In genomic region chr13:94560011-94560410, GRCm38 (mm10) we compare ENCODE assay signal across 9 mouse cellular contexts.
A peak's percentile ranks its signal among the peaks of the same experiment; 100 is the strongest.
DNase-seq lines count a peak whose midpoint lies in the region; ATAC-seq and TF ChIP-seq lines count a peak whose summit lies in the region.
"Had no signal": no experiment of that assay in that cellular context is flagged by ENCODE, and none has a peak within 500 bp of the region (broad histone marks: within the 10 kb centered on the region; RNA-seq: fewer than 3 reads in every experiment).

No protein-coding gene starts in this region.

- no peaks in the 10 kb centered on the region for H3K79me3 ChIP-seq in C2C12 (ENCODE audit: low read depth)

- no peaks in the 10 kb centered on the region for H3K9me3 ChIP-seq in intestine, postnatal 0 days (ENCODE audit: control insufficient read depth)
- H3K9me3 ChIP-seq in neural tube, embryonic 11.5 days (ENCODE audit: control insufficient read depth, low read length), result no peaks in the 10 kb centered on the region

- 2% methylated on average over 3 of the region's 3 CpGs for WGBS in intestine, postnatal 0 days
- under 1% methylated on average over 3 of the region's 3 CpGs for WGBS in neural tube, embryonic 11.5 days

- H3ac ChIP-seq in C2C12 (ENCODE audit: control insufficient read depth, insufficient read length, low read depth), result no peak overlapping the region

- H3K27ac ChIP-seq in cortical plate, adult 2 months (ENCODE audit: insufficient read depth, low read length), result no peak overlapping the region
- H3K27ac ChIP-seq in intestine, postnatal 0 days (ENCODE audit: low read depth, low read length), result no peak overlapping the region
- H3K27ac ChIP-seq in neural tube, embryonic 11.5 days (ENCODE audit: low read depth, low read length), result no peak overlapping the region

- H3K79me2 ChIP-seq in C2C12 (ENCODE audit: control insufficient read depth, insufficient read depth), result no peaks in the 10 kb centered on the region

- H3K27me3 ChIP-seq in C2C12 (ENCODE audit: control insufficient read depth, insufficient read depth, insufficient read length), result no peaks in the 10 kb centered on the region
- no peaks in the 10 kb centered on the region for H3K27me3 ChIP-seq in intestine, postnatal 0 days (replicated peaks; ENCODE audit: control insufficient read depth, insufficient read depth, low read length)
- H3K27me3 ChIP-seq in neural tube, embryonic 11.5 days (ENCODE audit: control insufficient read depth, insufficient read depth, low read length), result peaks cover 2% of the 10 kb centered on the region; the same call in 1 of the 2 replicates

- intact Hi-C loops in left cerebral cortex, postnatal 36 days (cut with DNase I), result loop anchor here (5.0 kb wide), 1 partner anchor 382 kb away; no protein-coding TSS in a partner anchor

- H3K36me3 ChIP-seq in C2C12 (ENCODE audit: control insufficient read depth, insufficient read depth), result no peaks in the 10 kb centered on the region
- peaks cover 5% of the 10 kb centered on the region; the same call in 1 of the 2 replicates for H3K36me3 ChIP-seq in intestine, postnatal 0 days (ENCODE audit: control insufficient read depth, insufficient read depth)
- H3K36me3 ChIP-seq in neural tube, embryonic 11.5 days (ENCODE audit: control insufficient read depth, insufficient read depth, low read length), result no peaks in the 10 kb centered on the region

- TF ChIP-seq POLR2A in cortical plate, adult 2 months (IDR thresholded peaks at IDR 0.05; ENCODE audit: extremely low read depth, insufficient read depth, low read length), result no peak

- H3K9ac ChIP-seq in intestine, postnatal 0 days (ENCODE audit: low read depth, low read length), result no peak overlapping the region
- H3K9ac ChIP-seq in neural tube, embryonic 11.5 days (ENCODE audit: low read length), result no peak overlapping the region

- H3K4me1 ChIP-seq in cortical plate, adult 2 months (ENCODE audit: control insufficient read depth, insufficient read depth, low read length), result no peaks in the 10 kb centered on the region
- H3K4me1 ChIP-seq in intestine, postnatal 0 days (replicated peaks; ENCODE audit: control insufficient read depth, insufficient read depth, low read length), result no peaks in the 10 kb centered on the region
- H3K4me1 ChIP-seq in neural tube, embryonic 11.5 days (ENCODE audit: control insufficient read depth, insufficient read depth, low read length), result peaks cover 6% of the 10 kb centered on the region

- TF ChIP-seq CTCF in C2C12 (IDR thresholded peaks at IDR 0.05; ENCODE audit: control insufficient read depth, insufficient read depth, insufficient read length), result peak; percentile 74
- peak; percentile 86 for TF ChIP-seq CTCF in cortical plate, adult 2 months (IDR thresholded peaks at IDR 0.05; ENCODE audit: extremely low read depth, insufficient read depth, low read length)
- peak; percentile 92 for TF ChIP-seq CTCF in intestine, postnatal 0 days (IDR thresholded peaks at IDR 0.05; ENCODE audit: low read depth)

- no peak overlapping the region for H3K4me3 ChIP-seq in C2C12 (ENCODE audit: insufficient read depth, poor library complexity, severe bottlenecking)
- H3K4me3 ChIP-seq in cortical plate, adult 2 months (ENCODE audit: insufficient read depth, low read length), result no peak overlapping the region
- H3K4me3 ChIP-seq in intestine, postnatal 0 days (ENCODE audit: low read depth, low read length), result no peak overlapping the region
- H3K4me3 ChIP-seq in neural tube, embryonic 11.5 days (ENCODE audit: low read depth, low read length), result no peak overlapping the region
- H3K4me3 ChIP-seq: erythroblast, embryonic 14.5 days had no signal

- no peak for ATAC-seq in intestine, postnatal 0 days
- 0 out of 2 replicates have a peak, but pooled peaks have one; percentile 52 for ATAC-seq in neural tube, embryonic 11.5 days (ENCODE audit: insufficient read depth, low FRiP score, low TSS enrichment)

- H3K4me2 ChIP-seq in intestine, postnatal 0 days (replicated peaks; ENCODE audit: low read depth), result no peak overlapping the region
- no peak overlapping the region for H3K4me2 ChIP-seq in neural tube, embryonic 11.5 days (ENCODE audit: low read depth)

- peak; percentile 68 to 93 for DNase-seq in adrenal gland, adult (ENCODE audit: inconsistent age in 2 of 2, low spot score in 1 of 2)
- peak; percentile 81 for DNase-seq in gastrocnemius, postnatal 10 days
- peak; percentile 63 to 75 for DNase-seq in left cerebral cortex, postnatal 36 days (ENCODE audit: low spot score in 2 of 2)
- DNase-seq in neural tube, embryonic 11.5 days (ENCODE audit: low spot score), result peak; percentile 77
- DNase-seq in testis, postnatal 10 days (ENCODE audit: low spot score), result peak; percentile 88

TF ChIP-seq in C2C12, 6 proteins besides CTCF, POLR2A, EP300 and RAD21:
- TF ChIP-seq CEBPB (IDR thresholded peaks at IDR 0.05; ENCODE audit: low read depth), result no peak
- TF ChIP-seq MYOG (IDR thresholded peaks at IDR 0.05; ENCODE audit: control insufficient read depth, extremely low read depth, insufficient read length), result no peak
- TF ChIP-seq USF1 (IDR thresholded peaks at IDR 0.05; ENCODE audit: low read depth), result no peak
- no peak for TF ChIP-seq FOSL1 (IDR thresholded peaks at IDR 0.05; ENCODE audit: insufficient read depth, low read length, poor library complexity, severe bottlenecking)
- no peak for TF ChIP-seq MAX (IDR thresholded peaks at IDR 0.05)
- TF ChIP-seq MYOD1 (IDR thresholded peaks at IDR 0.05; ENCODE audit: control insufficient read depth, insufficient read length, low read depth), result no peak
